8 mouse cellular contexts compared by ENCODE assay signal in genomic region chr6:82771981-82772409, GRCm38 (mm10). TPM values are rescaled to one million over a fixed set of nuclear protein-coding genes. Genes with fewer than 3 reads are reported as not detected.
A peak's percentile ranks its signal among the peaks of the same experiment; 100 is the strongest.
DNase-seq lines count a peak whose midpoint lies in the region; ATAC-seq and TF ChIP-seq lines count a peak whose summit lies in the region.

No protein-coding gene starts in this region.

- DNase-seq in layer of hippocampus, adult 2 months (ENCODE audit: low spot score in 2 of 2): no peak
- DNase-seq in layer of hippocampus, postnatal 36 days: no peak
- DNase-seq in frontal cortex, postnatal 25 days (ENCODE audit: low spot score in 2 of 2): no peak
- no peak for DNase-seq in left cerebral cortex, postnatal 14 days (ENCODE audit: low spot score in 2 of 2)
- DNase-seq in Muller cell, postnatal 12 days (ENCODE audit: inconsistent ontology term): no peak

- H3K4me1 ChIP-seq in bone marrow, adult 2 months (ENCODE audit: control insufficient read depth, insufficient read depth, low read length): peaks cover 5% of the 10 kb centered on the region; the same call in 1 of the 2 replicates
- H3K4me1 ChIP-seq in heart, embryonic 15.5 days (replicated peaks): peaks cover 34% of the 10 kb centered on the region

- TF ChIP-seq CTCF in layer of hippocampus, adult 2 months (conservative IDR thresholded peaks at IDR 0.05): peak; percentile 76
- TF ChIP-seq CTCF in bone marrow, adult 2 months (IDR thresholded peaks at IDR 0.05; ENCODE audit: control insufficient read depth, insufficient read depth, low read length): 0 out of 2 replicates have a peak, but pooled peaks have one; percentile 4

- H3K9ac ChIP-seq in heart, embryonic 15.5 days: peak overlapping the region; percentile 73

- no peaks in the 10 kb centered on the region for H3K9me3 ChIP-seq in heart, embryonic 15.5 days (replicated peaks)

- no peak for TF ChIP-seq POLR2A in bone marrow, adult 2 months (IDR thresholded peaks at IDR 0.05; ENCODE audit: borderline replicate concordance, control insufficient read depth, low read depth, low read length)

- WGBS in bone marrow, adult 2 months: 11% methylated on average over 10 of the region's 10 CpGs
- 2% methylated on average over 10 of the region's 10 CpGs for WGBS in heart, embryonic 15.5 days
- 9% methylated on average over 10 of the region's 10 CpGs for WGBS in macrophage (ENCODE audit: missing documents)

- H3K4me2 ChIP-seq in heart, embryonic 15.5 days: peak overlapping the region; percentile 91

- H3K79me2 ChIP-seq in macrophage (ENCODE audit: inconsistent target): peaks cover 60% of the 10 kb centered on the region

- ATAC-seq in heart, embryonic 15.5 days (replicated peaks; ENCODE audit: insufficient number of reproducible peaks, insufficient read depth, low FRiP score, low read depth): no peak

- 0 out of 2 replicates have a peak overlapping the region, but pooled peaks have one; percentile 11 for H3K4me3 ChIP-seq in layer of hippocampus, adult 2 months
- H3K4me3 ChIP-seq in bone marrow, adult 2 months (replicated peaks; ENCODE audit: control insufficient read depth, low read depth, low read length): peak overlapping the region; percentile 57
- H3K4me3 ChIP-seq in heart, embryonic 15.5 days: peak overlapping the region; percentile 69
- H3K4me3 ChIP-seq in macrophage (ENCODE audit: inconsistent target): peak overlapping the region; percentile 95

- intact Hi-C loops in left cerebral cortex, postnatal 14 days (cut with DNase I): no loop called here

- H3K36me3 ChIP-seq in heart, embryonic 15.5 days: no peaks in the 10 kb centered on the region
- no peaks in the 10 kb centered on the region for H3K36me3 ChIP-seq in macrophage (ENCODE audit: inconsistent target)

- H3K27ac ChIP-seq in layer of hippocampus, adult 2 months: no peak overlapping the region
- no peak overlapping the region for H3K27ac ChIP-seq in bone marrow, adult 2 months (ENCODE audit: control insufficient read depth, insufficient read depth, low read depth, low read length, poor library complexity)
- peak overlapping the region; percentile 90 for H3K27ac ChIP-seq in heart, embryonic 15.5 days
- H3K27ac ChIP-seq in macrophage: peak overlapping the region; percentile 86; the same call in 1 of the 2 replicates

- H3K27me3 ChIP-seq in heart, embryonic 15.5 days: no peaks in the 10 kb centered on the region

RNA-seq across cellular contexts. Expression of gene Hk2, which starts 2.3 kb away (rescaled TPM):
- 1 to 10 TPM; 7.0 to 7.4 TPM for total RNA-seq in layer of hippocampus, adult 2 months (2021)
- 1 to 10 TPM; 6.9 to 8.3 TPM for total RNA-seq in layer of hippocampus, postnatal 36 days (2021)
- 6.8 and 33.9 TPM in 2 replicates for polyA plus RNA-seq in bone marrow, adult 2 months (2011; ENCODE audit: insufficient read depth, insufficient read length, low replicate concordance, missing spikeins)
- 30.2 and 31.0 TPM in 2 replicates for polyA plus RNA-seq in heart, embryonic 15.5 days (2015; fragmentation: Nextera tagmentation; extraction: Ambion mirVana)
- 100 to 1,000 TPM in 7 of 26 experiments, 10 to 100 TPM in 19; 42.2 to 378 (median 62.1) TPM for total RNA-seq in macrophage (2018; cell fraction: chromatin; rRNA removed)
- total RNA-seq in macrophage (2018; cell fraction: cytosol; rRNA removed): 100 to 1,000 TPM in 3 of 26 experiments, 10 to 100 TPM in 23; 39.8 to 206 (median 51.4) TPM
- total RNA-seq in macrophage (2018; cell fraction: nucleus; rRNA removed): 100 to 1,000 TPM in 13 of 26 experiments, 10 to 100 TPM in 13; 58.2 to 290 (median 98.4) TPM
- polyA plus RNA-seq in macrophage (2018): 23.2 to 59.3 TPM (median 33.1 TPM) in 3 replicates
- 1 to 10 TPM; 3.7 TPM for total RNA-seq in left cerebral cortex, postnatal 14 days (2021)

Comparison
In these comparisons a context has a peak if more than half of its experiments do, and no peak if none do; other contexts are left out.
1. H3K27ac ChIP-seq: peak in heart, embryonic 15.5 days (single experiment) and macrophage (single experiment); none in layer of hippocampus, adult 2 months (single experiment) and bone marrow, adult 2 months (single experiment).
2. H3K4me3 ChIP-seq: peak in every context shown above with its lines; median percentile 95 in macrophage; 69 in heart, embryonic 15.5 days; 57 in bone marrow, adult 2 months; 11 in layer of hippocampus, adult 2 months.